Mouse (Mus musculus): ENCODE data around the gene Borcs6.

GRCm38 (mm10) chr11:69075764-69076479, 16.4 kb downstream of the Borcs6 start:
- TF ChIP-seq CTCF (IDR thresholded peaks at IDR 0.05; ENCODE audit: control insufficient read depth, insufficient read depth, insufficient read length), result no peak
- no peak for TF ChIP-seq USF1 (IDR thresholded peaks at IDR 0.05; ENCODE audit: low read depth)
- TF ChIP-seq CEBPB (IDR thresholded peaks at IDR 0.05; ENCODE audit: low read depth), result no peak
- TF ChIP-seq MYOD1 (IDR thresholded peaks at IDR 0.05; ENCODE audit: control insufficient read depth, insufficient read length, low read depth), result no peak
- TF ChIP-seq MAX (IDR thresholded peaks at IDR 0.05), result no peak
